Mouse (Mus musculus) neural tube, embryonic 11.5 days (tissue): Measurements from ENCODE around the gene E4f1. TPM values are rescaled to one million over a fixed set of nuclear protein-coding genes. Genes with fewer than 3 reads are reported as not detected.

Source experiments
- ATAC-seq: fragments of 200-750 bp; cut with Nextera tagmentation; 2 replicates; pipeline ENCODE4 v1.8.0; 2017; ENCODE audit warnings: moderate number of reproducible peaks, mild to moderate bottlenecking, moderate TSS enrichment, moderate library complexity; ENCODE audit not compliant: insufficient read depth, low FRiP score, low TSS enrichment
- DNase-seq: peaks from one replicate; pipeline ENCODE4 v3.0.0-alpha.2; 2015; ENCODE audit warnings: low spot score
- H3K27ac ChIP-seq: fragments of 300-500 bp; sonication (generic); 2 replicates; pipeline ENCODE4 v1.5.1; 2014; ENCODE audit warnings: low read depth, mild to moderate bottlenecking, low read length
- H3K27me3 ChIP-seq: fragments of 300-500 bp; sonication (generic); 2 replicates; pipeline ENCODE4 v1.6.1; 2014; ENCODE audit warnings: mild to moderate bottlenecking, low read length, mixed read lengths; ENCODE audit not compliant: control insufficient read depth, insufficient read depth
- H3K36me3 ChIP-seq: fragments of 300-500 bp; sonication (generic); 2 replicates; pipeline ENCODE4 v1.6.1; 2014; ENCODE audit warnings: mild to moderate bottlenecking, low read length, moderate library complexity, mixed read lengths; ENCODE audit not compliant: control insufficient read depth, insufficient read depth
- H3K4me1 ChIP-seq: fragments of 300-500 bp; sonication (generic); 2 replicates; pipeline ENCODE4 v1.6.1; 2014; ENCODE audit warnings: low read length, mixed read lengths; ENCODE audit not compliant: control insufficient read depth, insufficient read depth
- H3K4me2 ChIP-seq: fragments of 300-500 bp; sonication (generic); 2 replicates; pipeline ENCODE4 v1.6.1; 2014; ENCODE audit warnings: low read depth, mild to moderate bottlenecking, moderate library complexity
- H3K4me3 ChIP-seq: fragments of 300-500 bp; sonication (generic); 2 replicates; pipeline ENCODE4 v1.5.1; 2014; ENCODE audit warnings: low read depth, low read length
- H3K9ac ChIP-seq: fragments of 300-500 bp; sonication (generic); 2 replicates; pipeline ENCODE4 v1.6.1; 2014; ENCODE audit warnings: mild to moderate bottlenecking, low read length
- H3K9me3 ChIP-seq: fragments of 300-500 bp; sonication (generic); 2 replicates; pipeline ENCODE4 v1.6.1; 2016; ENCODE audit warnings: low read length; ENCODE audit not compliant: control insufficient read depth
- WGBS: fragments of 180-500 bp; shearing (Covaris S2); extraction: QIAGEN DNeasy Blood & Tissue Kit; methylation state at CpG from one replicate; pipeline ENCODE4 v1.1.7; 2014; 5-methylcytosine and 5-hydroxymethylcytosine counted together
- polyA plus RNA-seq: library from polyadenylated mRNA; unstranded; fragments of >200 nt; fragmentation: Nextera tagmentation; extraction: Ambion mirVana; gene quantifications from 2 replicates; pipeline ENCODE4 v1.2.1, GENCODE M21; 2014

The E4f1 gene
- polyA plus RNA-seq, 1 experiment from 2014 or later, result 21.2 TPM

DNA sequence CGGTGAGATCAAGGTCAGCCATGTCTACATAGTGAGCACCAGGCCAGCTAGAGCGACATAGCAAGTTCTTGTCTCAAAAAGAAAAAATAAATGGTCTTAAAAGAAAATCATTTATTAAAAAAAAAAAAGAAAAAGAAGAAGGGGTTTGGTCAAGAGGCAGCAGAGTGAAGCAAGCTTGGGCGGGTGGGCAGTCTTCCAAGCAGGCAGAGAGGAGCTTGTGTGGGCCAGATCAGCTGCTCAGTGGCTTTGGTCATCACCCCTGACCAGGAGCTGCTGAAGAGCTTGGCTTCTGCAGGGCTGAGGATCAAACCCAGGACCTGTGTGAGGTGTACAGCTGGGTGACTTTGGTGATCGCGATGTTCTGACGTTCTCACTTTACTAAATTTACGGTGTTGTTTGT, 75.7 kb downstream of the E4f1 start:
- H3K4me1 ChIP-seq, result no peaks in the 10 kb centered on the region
- H3K36me3 ChIP-seq, result no peaks in the 10 kb centered on the region
- DNase-seq (no peak), ATAC-seq (no peak)
- no peak overlapping the region for H3K9ac ChIP-seq
- H3K4me3 ChIP-seq, result no peak overlapping the region
- WGBS, result 86% methylated on average over 7 of the region's 7 CpGs
- H3K4me2 ChIP-seq, result no peak overlapping the region
- H3K27ac ChIP-seq, result no peak overlapping the region
- H3K9me3 ChIP-seq, result no peaks in the 10 kb centered on the region
- no peaks in the 10 kb centered on the region for H3K27me3 ChIP-seq

Other genes with a start within 250 kb of the E4f1 start
- 16.7 and 18.3 TPM in 2 replicates for gene Tedc2, start 249.5 kb downstream of the E4f1 start, polyA plus RNA-seq
- gene Ccnf, start 218.8 kb downstream of the E4f1 start, polyA plus RNA-seq, result 87.6 and 92.1 TPM in 2 replicates
- 0.24 TPM in 1 of 2 replicates, not detected in the other for gene Abca17, start 119.2 kb downstream of the E4f1 start, polyA plus RNA-seq
- 15.3 and 20.1 TPM in 2 replicates for gene Abca3, start 118.4 kb downstream of the E4f1 start, polyA plus RNA-seq
- gene Rnps1, start 55.7 kb downstream of the E4f1 start, polyA plus RNA-seq, result 370 and 385 TPM in 2 replicates
- gene Eci1, start 43.7 kb downstream of the E4f1 start, polyA plus RNA-seq, result 54.1 and 61.5 TPM in 2 replicates
- gene Dnase1l2, start 27.2 kb downstream of the E4f1 start, polyA plus RNA-seq, result 2.1 and 2.3 TPM in 2 replicates
- 65.0 and 65.2 TPM in 2 replicates for gene Pgp, start 79 bp upstream of the E4f1 start, polyA plus RNA-seq
- 0.33 and 0.51 TPM in 2 replicates for gene Bricd5, start 3.6 kb upstream of the E4f1 start, polyA plus RNA-seq
- 26.2 and 29.7 TPM in 2 replicates for gene Mlst8, start 8.8 kb upstream of the E4f1 start, polyA plus RNA-seq
- gene Caskin1, start 18.3 kb upstream of the E4f1 start, polyA plus RNA-seq, result 7.4 and 8.4 TPM in 2 replicates
- 81.2 and 88.1 TPM in 2 replicates for gene Traf7, start 57.6 kb upstream of the E4f1 start, polyA plus RNA-seq
- 1.2 and 1.7 TPM in 2 replicates for gene Rab26, start 63.9 kb upstream of the E4f1 start, polyA plus RNA-seq
- 20.6 and 29.0 TPM in 2 replicates for gene Pkd1, start 79.5 kb upstream of the E4f1 start, polyA plus RNA-seq
- 61.9 and 69.2 TPM in 2 replicates for gene Tsc2, start 162.3 kb upstream of the E4f1 start, polyA plus RNA-seq
- gene Nthl1, start 162.4 kb upstream of the E4f1 start, polyA plus RNA-seq, result 13.8 and 15.7 TPM in 2 replicates
- gene Slc9a3r2, start 180.0 kb upstream of the E4f1 start, polyA plus RNA-seq, result 36.7 and 38.8 TPM in 2 replicates
- gene Npw, start 188.1 kb upstream of the E4f1 start, polyA plus RNA-seq, result not detected in 2 replicates
- 31.8 and 35.7 TPM in 2 replicates for gene Zfp598, start 199.4 kb upstream of the E4f1 start, polyA plus RNA-seq
- gene Syngr3, start 219.6 kb upstream of the E4f1 start, polyA plus RNA-seq, result 14.6 and 18.1 TPM in 2 replicates
- gene Gfer, start 225.8 kb upstream of the E4f1 start, polyA plus RNA-seq, result 50.8 and 53.0 TPM in 2 replicates
- 1.5 and 1.8 TPM in 2 replicates for gene Noxo1, start 225.9 kb upstream of the E4f1 start, polyA plus RNA-seq
- 110 and 131 TPM in 2 replicates for gene Tbl3, start 237.3 kb upstream of the E4f1 start, polyA plus RNA-seq
- gene Rnf151, start 247.8 kb upstream of the E4f1 start, polyA plus RNA-seq, result 0.57 TPM in 1 of 2 replicates, not detected in the other
- gene Rps2, start 247.8 kb upstream of the E4f1 start, polyA plus RNA-seq, result 1,370 and 1,378 TPM in 2 replicates